Mouse (Mus musculus) lung, adult 2 months (tissue): ENCODE measurements around the gene Ogfod3.

Source experiments
- CTCF ChIP-seq: fragments of 200-500 bp; IDR thresholded peaks from 2 replicates; pipeline ENCODE4 v1.5.1; 2011; ENCODE audit warnings: mild to moderate bottlenecking, low read length, control low read depth; ENCODE audit not compliant: insufficient read depth
- POLR2A ChIP-seq: fragments of 200-500 bp; IDR thresholded peaks from 2 replicates; pipeline ENCODE4 v1.6.1; 2011; ENCODE audit warnings: low read depth, mild to moderate bottlenecking, control low read depth, low read length, borderline replicate concordance; ENCODE audit errors: extremely low read depth

DNA sequence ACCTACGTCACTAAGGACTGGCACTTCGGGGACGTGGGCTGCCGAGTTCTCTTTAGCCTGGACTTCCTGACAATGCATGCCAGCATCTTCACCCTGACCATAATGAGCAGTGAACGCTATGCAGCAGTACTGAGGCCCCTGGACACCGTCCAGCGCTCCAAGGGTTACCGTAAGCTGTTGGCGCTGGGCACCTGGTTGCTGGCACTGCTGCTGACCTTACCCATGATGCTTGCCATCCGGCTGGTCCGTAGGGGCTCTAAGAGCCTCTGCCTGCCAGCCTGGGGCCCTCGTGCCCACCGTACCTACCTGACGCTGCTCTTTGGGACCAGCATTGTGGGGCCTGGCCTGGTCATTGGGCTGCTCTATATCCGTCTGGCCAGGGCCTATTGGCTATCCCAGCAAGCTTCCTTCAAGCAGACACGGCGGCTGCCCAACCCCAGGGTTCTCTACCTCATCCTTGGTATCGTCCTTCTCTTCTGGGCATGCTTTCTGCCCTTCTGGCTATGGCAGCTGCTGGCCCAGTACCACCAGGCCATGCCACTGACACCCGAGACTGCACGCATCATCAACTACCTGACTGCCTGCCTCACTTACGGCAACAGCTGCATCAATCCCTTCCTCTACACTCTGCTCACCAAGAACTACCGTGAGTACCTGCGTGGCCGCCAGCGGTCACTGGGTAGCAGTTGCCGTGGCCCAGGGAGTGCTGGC lies 43.7 kb downstream of the Ogfod3 start:
- TF ChIP-seq POLR2A: no peak
- no peak for TF ChIP-seq CTCF
